Mouse (Mus musculus) CD4-positive helper T cell, adult 2 months (primary cell): ENCODE measurements around the gene Cpe.

Source experiments
- DNase-seq: peaks from one replicate; pipeline ENCODE4 v3.0.0-alpha.2; 2012; ENCODE audit warnings: low read depth, missing footprints, low spot score

The Cpe gene

GRCm38 (mm10) chr8:64632169-64632568 lies 60.7 kb downstream of the Cpe start:
- no peak for DNase-seq

- no peak for DNase-seq
These were observed 61.1 kb downstream of the Cpe start for GRCm38 (mm10) chr8:64631761-64632160.

GRCm38 (mm10) chr8:64629034-64629760 lies 63.7 kb downstream of the Cpe start:
- DNase-seq = no peak

GRCm38 (mm10) chr8:64628039-64628438 lies 64.8 kb downstream of the Cpe start:
- no peak for DNase-seq

GRCm38 (mm10) chr8:64624603-64625037 lies 68.2 kb downstream of the Cpe start:
- DNase-seq = no peak

GRCm38 (mm10) chr8:64620365-64621150 lies 72.3 kb downstream of the Cpe start:
- DNase-seq = no peak

GRCm38 (mm10) chr8:64619661-64620060 lies 73.2 kb downstream of the Cpe start:
- DNase-seq = no peak

GRCm38 (mm10) chr8:64618618-64619017 lies 74.2 kb downstream of the Cpe start:
- DNase-seq = peak; percentile 49

- no peak for DNase-seq
These were observed 76.3 kb downstream of the Cpe start for GRCm38 (mm10) chr8:64616566-64616965.

- no peak for DNase-seq
These were observed 77.4 kb downstream of the Cpe start for GRCm38 (mm10) chr8:64615459-64615858.

GRCm38 (mm10) chr8:64613663-64614062 lies 79.2 kb downstream of the Cpe start:
- DNase-seq = no peak

GRCm38 (mm10) chr8:64611210-64611974 lies 81.5 kb downstream of the Cpe start:
- peak; percentile 11 for DNase-seq

GRCm38 (mm10) chr8:64608931-64609330 lies 83.9 kb downstream of the Cpe start:
- no peak for DNase-seq

GRCm38 (mm10) chr8:64606015-64606414 lies 86.8 kb downstream of the Cpe start:
- DNase-seq = no peak

- DNase-seq = no peak
These were observed 94.6 kb downstream of the Cpe start for GRCm38 (mm10) chr8:64598206-64598605.

- DNase-seq = peak; percentile 33
These were observed 95.5 kb downstream of the Cpe start for GRCm38 (mm10) chr8:64597042-64597970.

- DNase-seq = no peak
These were observed 96.5 kb downstream of the Cpe start for GRCm38 (mm10) chr8:64596396-64596795.

GRCm38 (mm10) chr8:64590456-64590855 lies 102.4 kb downstream of the Cpe start:
- no peak for DNase-seq

GRCm38 (mm10) chr8:64582887-64583286 lies 110.0 kb downstream of the Cpe start:
- DNase-seq = no peak

- DNase-seq = no peak
These were observed 114.6 kb downstream of the Cpe start for GRCm38 (mm10) chr8:64578221-64578620.

- DNase-seq = no peak
These were observed 117.9 kb downstream of the Cpe start for GRCm38 (mm10) chr8:64575001-64575400.
